Mouse (Mus musculus) lung, postnatal 14 days (tissue): Measurements from ENCODE around the gene Adk.

Experiments used
- DNase-seq: peaks from one replicate; pipeline ENCODE4 v3.0.0; 2021

Adk gene

DNA sequence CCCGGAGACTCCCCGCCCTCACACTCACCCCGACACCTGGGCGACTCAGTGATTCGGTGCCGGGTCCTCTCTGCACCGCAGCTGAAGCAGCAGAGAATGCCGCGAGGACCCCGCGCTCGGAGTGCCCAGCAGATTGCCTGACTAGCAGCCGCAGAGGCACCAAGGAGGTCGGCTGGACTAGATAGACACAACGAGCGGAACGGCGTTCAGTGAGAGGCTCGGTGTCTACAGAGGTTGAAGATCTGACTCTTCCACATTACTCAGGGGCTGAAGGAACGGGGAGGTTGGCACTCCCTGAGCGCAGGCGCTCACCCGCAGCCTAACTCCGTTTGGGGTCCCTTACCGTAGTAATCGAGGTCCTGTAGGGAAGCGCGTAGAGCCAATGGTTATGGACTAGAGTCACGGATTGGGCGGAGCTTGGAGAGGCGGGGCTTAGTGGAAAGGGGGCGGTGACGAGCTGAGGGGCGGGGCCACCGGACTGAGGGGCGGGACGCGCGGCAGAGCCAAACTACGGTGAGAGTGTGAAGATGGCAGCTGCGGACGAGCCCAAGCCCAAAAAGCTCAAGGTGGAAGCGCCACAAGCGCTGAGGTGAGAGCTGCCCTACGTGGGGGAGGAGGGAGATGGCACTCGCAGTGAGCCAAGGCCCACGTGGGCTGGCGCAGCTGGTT, at the start of gene Adk, which contains the start of gene Ap3m1:
Gene Adk (plus strand): TSS at position 463 of the 669 bp plus-strand sequence.
Gene Ap3m1 (minus strand): TSS at position 397 of the 669 bp plus-strand sequence.
- DNase-seq: peak; percentile 96

DNA sequence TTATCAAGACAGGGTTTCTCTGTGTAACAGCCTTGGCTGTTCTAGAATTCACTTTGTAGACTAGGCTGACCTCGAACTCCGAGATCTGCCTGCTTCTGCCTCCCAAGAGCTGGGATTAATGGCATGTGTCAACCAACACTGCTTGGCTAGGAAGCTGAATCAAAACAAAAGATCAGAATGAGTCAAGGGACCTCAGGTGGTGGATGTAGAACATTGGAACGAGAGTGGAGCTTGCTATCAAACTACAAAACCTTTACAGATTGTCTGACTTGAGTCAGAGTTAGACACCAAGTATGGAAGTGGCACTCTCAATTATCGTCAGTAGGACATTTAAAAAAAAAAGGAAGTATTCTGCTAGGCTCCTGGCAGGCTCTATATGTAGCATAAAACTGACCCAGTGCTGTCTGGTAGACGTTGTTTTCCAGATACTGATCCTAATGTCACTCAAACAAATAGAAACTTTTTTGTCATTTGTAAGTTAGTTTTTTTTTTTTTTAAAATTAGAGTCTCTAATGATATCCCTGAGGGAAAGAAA, 38.5 kb upstream of the Adk start:
- no peak for DNase-seq

DNA sequence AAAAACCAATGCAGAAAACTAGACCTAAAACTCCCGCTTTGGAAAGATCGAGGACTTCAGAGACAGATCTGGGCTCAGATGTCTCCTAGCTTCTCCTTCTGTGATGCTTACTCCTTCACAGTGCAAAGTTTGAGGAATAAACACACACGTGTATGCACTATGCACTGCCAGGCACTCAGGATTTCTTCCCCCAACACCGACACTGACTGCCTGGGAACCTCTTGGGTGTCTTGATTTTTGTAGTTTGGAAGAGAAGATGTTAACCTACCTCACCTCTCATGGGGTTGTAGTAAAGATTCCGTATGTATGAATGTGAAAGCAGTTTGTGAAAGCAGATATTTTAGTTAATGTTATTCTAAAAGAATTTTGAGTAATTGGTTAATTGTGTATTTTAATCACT, 34.5 kb upstream of the Adk start:
- DNase-seq: no peak

DNA sequence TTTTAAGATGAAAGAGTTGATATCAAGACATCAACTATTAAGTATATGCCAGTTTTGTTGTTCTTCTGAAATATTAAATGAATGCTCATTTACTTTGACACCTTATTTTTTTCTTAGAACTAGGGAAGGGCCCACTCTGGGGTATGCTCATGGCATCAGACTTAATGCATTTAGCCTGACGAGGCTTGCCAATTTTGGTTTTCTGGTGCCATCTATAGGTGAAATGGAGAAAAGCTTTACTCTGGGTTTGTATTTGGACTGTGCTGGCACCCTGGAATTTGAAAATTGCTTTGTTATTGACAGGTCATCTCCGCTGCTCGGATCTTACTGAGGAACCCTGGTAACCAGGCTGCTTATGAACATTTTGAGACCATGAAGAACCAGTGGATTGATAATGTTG, 33.4 kb upstream of the Adk start:
- DNase-seq: peak; percentile 19

DNA sequence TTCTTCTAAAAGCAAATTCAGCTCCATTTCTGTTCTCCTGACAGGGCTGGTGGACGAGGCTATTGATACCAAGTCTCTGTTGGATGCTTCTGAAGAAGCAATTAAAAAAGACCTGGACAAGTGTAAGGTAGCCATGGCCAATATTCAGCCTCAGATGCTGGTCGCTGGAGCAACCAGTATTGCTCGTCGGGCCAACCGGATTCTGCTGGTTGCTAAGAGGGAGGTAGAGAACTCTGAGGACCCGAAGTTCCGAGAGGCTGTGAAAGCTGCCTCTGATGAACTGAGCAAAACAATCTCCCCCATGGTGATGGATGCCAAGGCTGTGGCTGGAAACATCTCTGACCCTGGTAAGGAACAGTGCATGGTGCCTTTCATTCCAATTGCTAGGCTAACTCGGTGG, 31.9 kb upstream of the Adk start:
- DNase-seq: no peak

DNA sequence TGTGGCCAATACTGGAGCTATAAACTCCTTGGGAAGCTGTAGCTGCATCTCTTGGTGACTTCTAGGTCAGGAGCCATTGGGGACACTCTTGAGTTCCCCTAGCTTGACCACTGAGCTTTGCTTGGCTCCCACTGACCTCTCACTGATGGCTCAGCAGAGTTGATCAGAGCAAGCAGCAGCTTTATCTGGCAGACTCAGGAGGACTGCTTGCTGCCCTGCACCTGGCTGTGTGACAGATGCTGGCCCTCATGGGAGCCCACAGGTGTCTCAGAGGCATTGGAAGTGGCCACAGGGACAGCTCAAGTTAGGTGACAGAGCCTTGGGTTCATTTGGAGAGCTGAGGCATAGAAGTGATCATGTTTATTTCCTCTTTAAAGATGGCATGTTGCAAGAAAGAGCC, 24.8 kb upstream of the Adk start:
- no peak for DNase-seq

DNA sequence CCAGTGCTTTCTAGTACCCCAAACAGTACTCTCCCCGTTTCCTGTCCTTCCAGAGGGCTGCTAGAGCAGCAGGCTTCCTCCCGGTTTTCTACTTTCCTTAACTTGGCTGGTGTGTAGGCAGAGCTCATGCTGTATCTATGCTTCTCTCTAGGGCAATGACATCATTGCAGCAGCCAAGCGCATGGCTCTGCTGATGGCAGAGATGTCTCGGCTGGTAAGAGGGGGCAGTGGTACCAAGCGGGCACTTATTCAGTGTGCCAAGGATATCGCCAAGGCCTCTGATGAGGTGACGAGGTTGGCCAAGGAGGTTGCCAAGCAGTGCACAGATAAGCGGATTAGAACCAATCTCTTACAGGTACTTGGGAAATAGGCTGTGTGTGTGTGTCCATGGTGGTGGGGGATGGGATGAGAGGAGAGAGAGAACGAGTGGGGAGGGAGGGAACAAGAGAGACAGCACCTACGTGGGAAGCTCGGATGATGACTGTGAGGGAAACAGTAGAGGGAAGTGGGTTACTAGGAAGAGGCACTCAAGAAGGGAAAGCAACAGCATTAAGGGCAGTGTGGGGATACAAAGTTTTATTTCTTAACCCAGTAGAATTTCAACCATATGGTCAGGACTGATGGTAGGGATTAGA, 23.2 kb upstream of the Adk start:
- no peak for DNase-seq

DNA sequence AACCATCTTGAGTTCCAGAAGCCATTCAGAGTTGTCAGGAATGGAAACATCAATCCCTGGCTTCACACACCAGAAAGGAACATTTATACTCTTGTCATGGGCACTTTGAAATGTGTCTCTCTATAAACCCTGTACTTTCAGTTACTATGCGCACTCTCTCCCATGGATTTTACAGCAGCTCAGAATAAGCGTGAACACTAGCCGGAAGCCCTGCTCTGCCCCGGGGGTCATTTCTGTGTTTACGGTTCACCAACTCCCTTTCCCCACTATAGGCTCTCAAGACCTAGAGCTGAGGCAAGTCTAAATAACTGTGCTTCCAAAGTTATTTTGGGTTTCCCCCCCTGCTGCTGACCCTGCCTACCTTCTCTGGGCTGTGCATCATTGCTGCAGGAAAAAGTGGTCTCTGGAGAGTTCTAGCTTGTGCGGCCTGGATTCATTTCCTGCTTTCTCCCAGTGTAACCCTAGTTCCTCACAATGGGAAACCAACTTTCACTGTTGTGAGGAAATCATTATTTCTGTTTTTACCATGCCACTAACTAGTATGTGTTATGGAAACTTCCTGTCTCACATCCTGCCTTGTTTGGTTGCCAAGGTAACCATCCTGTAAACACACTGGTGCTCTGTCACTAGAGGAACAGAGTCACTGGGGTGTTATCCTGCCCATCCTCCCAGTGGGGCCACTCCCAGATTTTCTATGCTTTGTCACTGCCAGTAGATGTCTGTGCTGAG, 20.4 kb upstream of the Adk start:
- DNase-seq: peak; percentile 67

DNA sequence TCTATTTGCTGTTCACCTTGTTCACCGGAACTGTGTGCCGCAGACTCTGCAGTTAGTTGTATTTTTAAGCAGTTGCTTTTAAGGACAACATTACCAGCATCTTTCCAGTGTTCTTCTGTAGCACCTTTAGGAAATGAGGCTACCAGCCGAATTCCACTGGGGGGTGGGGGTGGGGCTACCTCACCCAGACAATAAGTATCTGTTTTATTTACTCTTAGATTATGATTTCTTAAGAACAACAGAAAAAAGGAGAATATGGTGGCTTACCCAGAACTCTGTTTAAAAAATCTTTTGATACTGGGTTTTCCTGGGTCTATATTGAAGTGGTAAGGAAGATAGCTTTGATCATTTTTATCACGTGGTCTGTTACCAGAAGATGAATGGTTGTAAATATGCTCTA, 18.1 kb upstream of the Adk start:
- no peak for DNase-seq

DNA sequence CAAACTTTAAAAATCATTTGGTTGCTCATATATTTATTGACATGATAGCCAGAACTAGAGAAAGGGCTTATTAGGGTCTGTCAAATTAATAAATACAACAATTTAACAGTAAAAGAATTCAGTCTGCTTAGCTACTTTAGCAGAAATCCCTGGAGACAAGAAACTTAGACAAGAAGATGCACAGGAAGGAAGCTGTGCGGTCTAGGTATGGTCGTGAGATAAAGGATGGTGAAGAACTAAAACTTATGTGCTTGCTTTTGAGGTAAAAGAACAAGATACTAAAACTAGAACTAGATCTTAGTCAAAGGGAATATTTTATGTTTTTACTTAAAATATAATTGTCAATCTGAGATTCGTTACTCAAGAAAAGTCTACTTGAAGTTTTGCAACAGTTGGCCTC, 17.6 kb upstream of the Adk start:
- DNase-seq: no peak

DNA sequence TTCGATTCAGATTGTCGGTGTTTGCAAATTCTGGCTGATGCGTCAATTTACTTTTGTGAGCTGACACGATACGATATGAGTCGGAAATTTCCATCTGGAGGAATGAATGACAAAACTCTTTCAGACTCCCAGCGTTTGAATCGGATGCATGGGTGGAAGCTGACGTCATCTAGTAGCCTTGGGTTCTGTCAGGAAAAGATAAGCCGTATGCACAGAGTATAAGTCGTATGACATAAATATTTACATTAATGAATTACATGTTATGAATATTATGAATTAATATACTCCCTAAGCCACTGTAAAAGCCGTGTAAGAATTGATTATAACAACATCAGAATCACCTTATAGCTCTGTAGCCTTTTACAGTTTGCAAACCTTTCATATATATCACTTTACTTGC, 13.3 kb upstream of the Adk start:
- DNase-seq: no peak

DNA sequence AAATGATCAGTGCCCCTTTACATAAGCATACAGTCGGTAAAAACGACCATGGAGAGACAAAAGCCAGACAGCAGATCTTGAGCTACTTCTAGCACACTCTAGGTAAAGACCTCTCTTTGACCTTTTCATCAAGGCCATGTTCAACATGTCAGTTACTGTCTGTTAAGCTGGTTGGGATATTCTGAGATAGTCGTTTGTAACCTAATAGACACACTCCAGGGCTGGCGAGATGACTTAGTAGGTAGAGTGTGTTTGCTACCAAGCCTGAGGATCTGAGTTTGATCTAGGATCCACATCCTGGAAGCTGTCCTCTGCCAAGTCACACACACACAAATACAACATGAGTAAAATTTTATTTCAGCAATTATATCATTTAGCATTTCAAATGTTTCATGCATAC, 12.8 kb upstream of the Adk start:
- no peak for DNase-seq

DNA sequence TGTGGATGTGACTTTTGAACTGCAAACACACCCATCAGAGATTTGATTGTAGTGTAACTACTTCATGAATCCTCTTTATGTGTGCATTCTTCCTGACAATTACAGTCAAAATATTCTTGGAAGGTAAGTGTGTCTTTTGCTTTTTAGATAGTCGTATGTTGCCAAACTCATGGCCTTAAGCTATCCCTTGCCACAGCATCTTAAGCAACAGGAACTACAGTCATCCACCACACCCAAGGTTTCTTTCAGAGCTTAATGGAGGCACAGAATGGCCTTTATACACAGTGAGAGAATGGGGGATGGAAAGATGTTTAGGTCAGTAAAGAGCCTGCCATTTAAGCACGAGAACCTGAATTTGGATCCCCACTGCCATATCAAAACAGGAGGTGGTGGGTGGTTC, 4.5 kb upstream of the Adk start:
- DNase-seq: no peak

DNA sequence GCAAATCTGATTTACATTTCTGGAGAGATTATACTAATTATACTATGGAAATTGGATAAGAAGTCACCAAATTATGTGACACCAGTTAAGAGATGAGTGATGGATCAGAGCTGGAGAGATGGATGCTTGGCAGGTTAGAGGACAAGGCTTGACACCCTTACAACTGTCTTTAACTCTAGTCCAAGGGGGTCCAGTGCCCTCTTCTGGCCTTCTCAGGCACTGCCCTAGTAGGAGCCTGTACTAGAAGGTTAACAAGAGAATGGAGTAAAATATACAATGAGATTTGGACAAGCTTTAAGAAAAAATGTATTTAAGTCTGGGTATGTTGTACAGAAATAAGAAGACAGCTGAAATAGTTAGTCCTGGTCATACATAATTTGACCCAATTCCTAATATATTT, 3.5 kb upstream of the Adk start:
- DNase-seq: peak; percentile 72

DNA sequence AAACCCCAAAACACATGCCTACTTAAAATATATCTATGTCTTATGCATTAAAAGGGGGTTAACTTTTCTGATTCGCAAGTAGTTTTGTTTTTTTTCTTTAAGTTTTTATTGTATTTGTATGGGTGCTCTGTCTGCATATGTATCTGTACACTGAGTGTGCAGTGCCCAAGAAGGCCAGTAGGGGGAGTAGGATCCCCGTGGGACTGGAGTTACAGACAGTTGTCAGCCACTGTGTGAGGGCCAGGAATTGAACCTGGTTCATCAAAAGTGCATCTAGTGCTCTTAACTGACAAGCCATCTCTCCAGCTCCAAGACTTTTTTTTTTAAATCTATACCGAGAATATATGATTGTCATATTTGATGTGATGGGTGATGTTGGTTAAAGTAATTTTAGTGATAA, 1.6 kb upstream of the Adk start:
- DNase-seq: peak; percentile 49

DNA sequence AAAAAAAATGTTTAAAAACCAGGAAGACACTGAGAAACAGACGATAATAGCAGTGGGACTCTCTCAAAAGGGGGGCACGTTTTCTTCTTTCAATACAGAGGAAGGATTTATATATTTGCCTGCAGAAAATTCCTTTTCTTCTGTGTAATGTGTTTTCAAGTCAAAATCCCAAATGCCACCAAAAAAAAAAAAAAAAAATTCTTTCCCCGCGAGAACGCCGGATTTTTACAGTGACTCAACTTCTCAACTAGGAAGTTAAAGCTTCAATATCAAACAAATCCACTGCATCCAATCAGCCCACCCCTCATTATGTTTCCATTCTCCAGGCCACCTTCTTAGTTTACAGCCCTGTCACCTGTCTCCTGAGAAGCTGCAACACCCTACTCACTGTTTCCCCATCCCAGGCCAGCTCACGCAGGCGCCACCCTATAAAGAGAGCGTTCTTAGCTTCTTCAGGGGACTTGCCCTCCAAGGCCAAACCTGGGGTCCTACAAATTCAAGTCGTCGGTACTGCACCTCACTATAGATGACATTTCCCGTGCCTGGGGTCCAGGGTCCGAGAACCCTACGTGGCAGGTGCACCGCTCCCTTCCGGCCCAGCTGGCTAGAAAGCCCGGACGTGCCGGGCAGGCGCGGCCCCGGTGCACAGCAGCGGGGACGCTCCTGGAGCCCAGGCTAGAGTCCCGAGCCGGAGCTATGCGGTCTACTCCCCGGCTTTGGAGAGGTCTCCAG, 828 bp upstream of the Adk start:
- DNase-seq: no peak

DNA sequence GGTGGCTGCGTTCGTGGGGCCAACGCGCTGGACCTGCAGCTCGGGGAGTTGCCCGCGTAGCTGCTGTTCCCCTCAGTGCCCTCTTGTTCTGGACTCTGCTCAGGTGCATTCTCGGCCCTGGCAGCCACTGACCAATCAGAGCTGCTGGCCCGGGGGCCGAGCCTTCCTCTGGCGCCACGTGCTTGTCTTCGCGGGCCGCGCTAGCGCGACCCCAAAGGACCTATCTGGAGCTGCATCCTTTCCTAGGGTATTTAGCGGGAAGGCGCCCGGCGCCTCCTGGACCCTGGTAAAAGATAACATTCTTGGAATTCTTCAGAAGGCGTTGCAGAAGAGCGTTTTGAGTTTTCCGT, 382 bp downstream of the Adk start:
- peak; percentile 63 for DNase-seq

DNA sequence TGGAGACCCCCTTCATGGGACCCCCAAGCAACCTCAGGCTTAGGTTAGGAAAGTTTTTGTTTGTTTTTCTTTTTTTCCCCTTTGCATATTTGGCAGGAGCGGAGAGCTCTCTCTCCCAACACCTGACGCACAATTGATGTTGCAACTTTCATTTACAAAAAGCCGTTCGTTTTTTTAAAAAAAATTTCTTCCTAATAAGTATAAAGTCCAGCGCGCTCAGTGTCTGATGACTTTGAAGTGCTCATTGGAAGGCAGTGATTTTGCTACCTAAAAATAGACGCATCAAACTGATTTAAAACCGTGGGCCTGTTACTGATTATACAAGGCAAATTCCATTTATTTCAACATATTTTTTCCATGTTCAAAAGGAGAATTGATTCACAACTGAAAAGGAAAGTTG, 777 bp downstream of the Adk start:
- DNase-seq: no peak

DNA sequence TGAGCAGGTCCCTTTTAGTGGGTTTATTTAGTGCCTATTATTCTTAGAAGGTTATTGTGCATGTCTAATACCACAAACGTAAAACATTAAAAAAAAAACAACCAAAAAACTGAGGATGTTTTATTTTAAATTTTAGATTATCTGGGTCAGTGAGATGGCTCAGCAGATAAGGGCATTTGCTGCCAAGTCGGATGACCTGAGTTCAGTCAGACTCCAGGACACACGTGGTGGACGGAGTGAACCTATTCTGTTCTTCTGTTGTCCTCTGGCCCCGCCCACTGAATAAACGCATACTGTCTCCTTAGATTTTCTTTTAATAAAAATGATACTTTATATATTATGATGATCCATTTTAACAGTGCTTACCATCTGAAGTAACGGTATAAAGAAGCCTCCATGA, 1.2 kb downstream of the Adk start:
- DNase-seq: no peak

DNA sequence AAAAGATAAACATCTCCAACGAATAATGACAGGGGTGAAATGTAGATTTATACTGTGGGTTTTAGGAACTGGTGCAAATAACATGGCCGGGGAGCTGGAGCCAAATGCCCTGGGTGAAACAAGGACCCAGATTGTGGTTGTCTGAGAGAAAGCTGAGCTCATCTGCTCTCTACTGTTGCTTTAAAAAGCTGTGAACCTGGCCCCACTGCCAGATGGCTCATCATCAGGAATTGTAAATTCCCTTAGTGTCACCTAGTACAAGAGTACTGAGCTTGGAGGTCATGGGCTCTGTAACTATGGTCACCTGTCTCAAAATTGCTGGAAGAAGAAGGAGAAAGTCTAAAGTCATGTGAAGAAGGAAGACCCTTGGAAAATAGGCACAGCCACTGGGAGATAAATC, 6.6 kb downstream of the Adk start:
- no peak for DNase-seq

DNA sequence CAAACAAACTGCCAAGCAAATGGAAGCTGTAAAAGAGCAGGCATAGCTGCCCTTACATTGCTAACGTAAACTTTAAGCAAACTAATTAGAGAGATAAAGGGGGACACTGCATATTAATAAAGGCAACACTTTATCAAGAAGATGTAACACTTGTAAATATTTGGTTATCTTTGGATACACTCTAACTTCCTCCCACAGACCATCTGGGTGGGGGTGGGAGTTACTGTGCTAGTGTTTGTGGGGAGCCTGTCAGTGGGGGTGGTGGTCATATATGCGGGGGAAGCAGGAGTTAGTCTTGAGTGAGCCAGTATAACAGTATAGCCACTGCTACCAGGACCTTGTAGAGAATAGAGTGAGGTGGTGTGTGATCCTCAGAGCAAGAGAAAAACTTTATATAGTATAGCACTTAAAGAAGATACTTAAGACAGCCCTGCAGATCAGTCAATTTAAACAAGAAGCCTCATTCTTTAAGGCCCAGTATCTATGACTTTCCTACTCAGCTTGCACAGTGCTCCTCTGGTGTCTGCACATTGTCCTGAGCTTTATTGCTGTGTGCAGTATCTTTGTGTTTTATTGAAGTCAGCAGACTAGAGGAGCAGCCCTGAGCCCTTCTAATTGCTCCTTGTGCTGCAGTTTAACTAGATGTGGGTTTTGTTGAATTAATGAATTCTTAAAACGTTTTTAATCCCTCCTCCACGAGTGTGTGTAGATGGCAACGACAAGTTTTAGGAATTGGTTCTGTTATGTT, 10.6 kb downstream of the Adk start:
- DNase-seq: no peak

DNA sequence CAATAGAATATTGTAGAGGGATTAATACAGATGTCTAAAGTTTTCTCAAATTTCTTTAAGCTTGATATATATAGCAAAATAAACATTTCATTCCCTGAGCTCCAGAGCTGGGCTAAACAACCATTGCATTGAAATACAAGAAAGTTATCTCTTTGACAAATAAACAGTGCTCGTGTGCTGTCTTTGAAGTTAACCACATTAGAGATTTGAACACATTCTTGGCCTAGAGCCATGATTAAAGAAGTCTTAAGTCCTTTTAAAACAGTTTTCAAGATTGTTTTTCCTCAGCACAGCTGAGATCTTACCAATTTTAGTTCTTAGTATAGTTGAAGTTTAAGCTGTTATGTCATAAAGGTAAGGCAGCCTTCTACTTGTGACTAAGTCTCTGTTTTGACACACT, 11.9 kb downstream of the Adk start:
- no peak for DNase-seq
